Mouse (Mus musculus) olfactory bulb, adult 2 months (tissue): ENCODE measurements around the gene Abhd15.

Source experiments
- CTCF ChIP-seq: fragments of 200-500 bp; IDR thresholded peaks from 2 replicates; pipeline ENCODE4 v1.5.1; 2012; ENCODE audit warnings: low read depth, mild to moderate bottlenecking, low read length, moderate library complexity; ENCODE audit not compliant: insufficient read depth
- POLR2A ChIP-seq: fragments of 200-500 bp; IDR thresholded peaks from 2 replicates; pipeline ENCODE4 v1.6.1; 2012; ENCODE audit warnings: mild to moderate bottlenecking, low read depth, low read length, moderate library complexity; ENCODE audit not compliant: insufficient read depth

- TF ChIP-seq POLR2A (no peak), CTCF (no peak)
Measured at GRCm38 (mm10) chr11:77525804-77526486, 11.0 kb downstream of the Abhd15 start.
